Mouse (Mus musculus): ENCODE results near the gene Igf2r. TPM values are rescaled to one million over a fixed set of nuclear protein-coding genes. Genes with fewer than 3 reads are reported as not detected.

The Igf2r gene
- polyA plus RNA-seq, 1 experiment from 2014 or later, result 11.2 TPM

DNA sequence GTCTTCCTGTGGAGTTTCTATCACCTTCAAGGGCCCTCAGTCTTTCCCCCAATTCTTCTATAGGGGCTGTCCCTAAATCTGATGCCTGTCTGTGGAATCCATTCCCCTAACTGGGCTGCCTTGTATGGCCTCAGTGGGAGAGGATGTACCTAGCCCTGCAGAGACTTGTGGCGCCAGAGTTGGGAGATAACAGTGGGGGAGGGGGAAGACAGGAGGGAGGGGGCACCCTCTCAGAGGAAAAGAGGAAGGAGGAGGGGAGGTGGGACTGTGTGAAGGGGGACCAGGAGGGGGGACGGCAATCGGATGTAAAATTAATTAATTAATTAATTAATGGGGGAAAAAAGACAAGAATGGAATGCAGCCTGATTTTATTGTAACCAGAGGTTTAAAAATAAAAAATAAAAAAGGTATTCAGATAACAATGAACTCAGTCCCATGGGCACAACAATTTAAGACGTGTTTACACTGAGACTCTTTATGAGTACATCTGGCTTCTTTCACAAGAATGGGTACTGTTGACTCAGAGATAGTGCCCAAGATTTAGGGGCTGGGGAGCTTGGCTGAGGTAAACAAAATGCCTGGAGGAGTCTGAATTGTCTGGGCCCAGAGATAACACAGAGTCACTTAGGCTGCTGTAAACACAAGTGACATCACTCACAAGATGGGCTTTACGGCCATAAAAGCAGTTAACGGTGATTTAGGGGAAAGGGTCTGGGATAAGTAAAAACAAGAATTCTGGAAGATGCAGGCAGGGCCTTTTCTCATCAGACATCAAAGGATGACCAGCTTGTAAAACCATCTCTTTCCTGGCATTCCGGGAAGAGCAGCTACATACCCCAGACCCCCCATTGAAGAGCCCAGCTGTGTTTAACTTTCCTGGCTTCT is 100.7 kb downstream of the Igf2r start:
- H3K4me1 ChIP-seq, result no peaks in the 10 kb centered on the region
- H3K36me3 ChIP-seq (replicated peaks), result no peaks in the 10 kb centered on the region
- no peak overlapping the region for H3K4me2 ChIP-seq
- H3K9me3 ChIP-seq, result no peaks in the 10 kb centered on the region
- ATAC-seq (replicated peaks), result no peak
- no peak overlapping the region for H3K27ac ChIP-seq
- H3K27me3 ChIP-seq (replicated peaks), result no peaks in the 10 kb centered on the region
- 59% methylated on average over 7 of the region's 7 CpGs for WGBS
- H3K4me3 ChIP-seq, result no peak overlapping the region
- H3K9ac ChIP-seq, result no peak overlapping the region

DNA sequence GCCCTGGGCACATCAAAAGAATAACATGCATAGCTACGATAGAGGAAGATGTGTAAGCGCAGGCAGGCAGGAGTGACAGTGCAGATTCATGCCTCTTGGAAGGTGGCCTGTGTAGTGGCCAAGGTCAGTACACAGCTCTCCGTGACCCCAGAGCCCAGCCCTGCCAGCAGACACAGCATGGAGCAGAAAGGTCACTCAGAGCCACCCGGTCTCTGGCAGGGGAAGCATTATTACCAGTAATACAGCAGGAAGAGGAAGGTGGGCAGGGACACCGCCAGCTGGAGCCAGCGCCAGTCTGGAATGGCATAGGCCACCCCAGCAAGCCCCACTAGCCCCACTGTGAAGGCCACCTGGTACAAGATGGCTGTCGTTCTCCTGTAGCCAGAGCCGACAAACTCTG is 105.3 kb downstream of the Igf2r start:
- no peak overlapping the region for H3K4me3 ChIP-seq
- 77% methylated on average over 8 of the region's 8 CpGs for WGBS
- no peaks in the 10 kb centered on the region for H3K4me1 ChIP-seq
- no peak overlapping the region for H3K27ac ChIP-seq
- no peak overlapping the region for H3K9ac ChIP-seq
- H3K27me3 ChIP-seq (replicated peaks), result no peaks in the 10 kb centered on the region
- ATAC-seq (replicated peaks), result no peak
- H3K9me3 ChIP-seq, result no peaks in the 10 kb centered on the region
- H3K4me2 ChIP-seq, result no peak overlapping the region
- H3K36me3 ChIP-seq (replicated peaks), result no peaks in the 10 kb centered on the region

DNA sequence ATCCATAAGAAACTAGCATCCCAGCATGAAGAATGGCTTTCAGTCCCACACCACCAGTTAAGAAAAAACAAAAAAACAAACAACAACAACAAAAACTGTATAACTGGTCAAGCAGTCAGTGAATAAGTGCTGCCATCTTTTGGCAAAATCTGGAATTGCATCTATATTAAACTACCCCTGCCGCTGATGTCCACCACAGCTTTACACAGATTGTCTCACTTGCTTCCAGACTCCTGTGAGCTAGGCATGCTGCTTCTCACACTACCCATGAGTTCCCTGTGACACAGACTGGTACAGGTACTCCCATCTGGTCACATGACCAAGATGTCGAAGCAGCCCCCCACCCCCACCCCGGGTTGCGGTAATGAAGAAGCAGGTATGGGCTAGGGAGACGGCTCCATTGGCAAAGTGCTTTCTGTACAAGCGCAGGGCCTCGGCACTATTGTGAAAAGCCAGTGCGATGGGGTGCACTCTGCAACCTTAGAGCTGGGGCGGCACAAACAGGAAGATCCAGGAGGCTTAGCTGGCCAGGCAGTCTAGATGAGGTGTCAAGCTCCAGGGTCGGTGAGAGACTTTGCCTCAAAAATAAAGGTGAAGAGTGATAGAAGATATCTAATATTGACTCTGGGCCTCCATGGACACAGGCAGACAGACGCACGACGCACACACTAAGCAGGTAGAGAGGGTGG is 108.7 kb downstream of the Igf2r start:
- Histone ChIP-seq H3K36me3 (replicated peaks) (no peaks in the 10 kb centered on the region), H3K27ac (no peak overlapping the region), H3K4me1 (no peaks in the 10 kb centered on the region), H3K4me3 (no peak overlapping the region), H3K27me3 (replicated peaks) (no peaks in the 10 kb centered on the region), H3K9me3 (no peaks in the 10 kb centered on the region), H3K4me2 (no peak overlapping the region), H3K9ac (no peak overlapping the region)
- 75% methylated on average over 13 of the region's 13 CpGs for WGBS
- ATAC-seq (replicated peaks), result peak; percentile 48

DNA sequence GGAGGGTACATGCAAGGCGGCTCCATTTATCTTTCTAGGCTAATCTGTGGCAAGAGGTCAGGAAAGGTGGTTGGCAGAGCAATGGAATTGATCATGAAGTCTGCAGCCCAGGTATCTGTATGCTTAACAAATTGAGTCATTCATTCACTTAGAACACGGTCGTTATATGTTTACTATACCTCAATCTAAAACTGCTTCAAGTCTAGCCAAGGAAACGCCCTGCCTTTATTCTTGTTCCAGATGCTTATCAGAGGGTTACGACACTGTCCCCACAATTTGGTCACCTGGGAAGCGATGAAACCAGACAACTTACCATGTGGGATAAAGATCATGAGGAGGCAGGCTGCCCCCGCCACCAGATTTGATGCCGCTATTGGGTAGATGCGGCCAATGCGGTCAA is 110.2 kb downstream of the Igf2r start:
- H3K36me3 ChIP-seq (replicated peaks), result no peaks in the 10 kb centered on the region
- H3K4me2 ChIP-seq, result no peak overlapping the region
- no peak overlapping the region for H3K27ac ChIP-seq
- H3K27me3 ChIP-seq (replicated peaks), result no peaks in the 10 kb centered on the region
- H3K9me3 ChIP-seq, result no peaks in the 10 kb centered on the region
- no peak for ATAC-seq (replicated peaks)
- 95% methylated on average over 10 of the region's 10 CpGs for WGBS
- H3K4me1 ChIP-seq, result no peaks in the 10 kb centered on the region
- H3K4me3 ChIP-seq, result no peak overlapping the region
- H3K9ac ChIP-seq, result no peak overlapping the region

DNA sequence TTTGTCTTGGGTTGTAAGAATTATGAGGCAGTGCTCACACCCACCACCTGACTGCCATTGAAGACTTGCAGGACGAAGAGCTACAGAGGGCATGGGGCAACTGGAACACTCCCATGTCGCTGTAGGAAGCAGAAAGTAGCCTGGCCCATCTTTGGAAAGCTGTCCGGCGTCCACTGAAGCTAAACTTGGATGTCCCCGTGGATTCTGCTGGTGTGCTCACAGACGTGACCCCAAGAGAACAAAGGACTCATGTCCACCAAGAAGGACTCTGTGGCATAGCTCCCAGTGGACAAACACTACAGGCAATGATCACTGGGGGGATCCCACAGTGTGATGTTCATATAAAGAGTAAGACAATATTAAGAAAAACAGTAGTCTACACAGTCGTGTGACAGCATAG is 110.7 kb downstream of the Igf2r start:
- Histone ChIP-seq H3K4me3 (no peak overlapping the region), H3K36me3 (replicated peaks) (no peaks in the 10 kb centered on the region), H3K4me1 (no peaks in the 10 kb centered on the region), H3K9me3 (no peaks in the 10 kb centered on the region), H3K9ac (no peak overlapping the region), H3K4me2 (no peak overlapping the region), H3K27me3 (replicated peaks) (no peaks in the 10 kb centered on the region), H3K27ac (no peak overlapping the region)
- 85% methylated on average over 7 of the region's 7 CpGs for WGBS
- no peak for ATAC-seq (replicated peaks)

DNA sequence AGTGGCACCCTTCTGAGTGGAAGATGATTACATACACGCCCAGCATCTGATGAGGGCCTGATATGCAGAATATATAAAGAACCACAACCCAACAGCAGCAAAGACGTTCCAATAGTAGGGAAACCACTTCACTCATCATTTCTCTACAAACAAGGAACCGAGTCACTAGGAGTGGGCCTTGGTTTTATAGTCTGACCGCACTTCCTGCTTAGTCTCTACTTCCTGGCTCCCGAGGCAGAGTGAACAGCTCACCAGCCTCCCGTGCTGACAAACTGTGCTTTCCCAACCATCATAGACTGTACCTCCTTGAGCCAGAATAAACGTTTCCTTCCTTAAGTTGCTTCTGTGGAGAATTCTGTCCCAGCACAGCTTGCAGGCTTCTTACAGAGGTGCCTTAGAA is 113.6 kb downstream of the Igf2r start:
- no peaks in the 10 kb centered on the region for H3K9me3 ChIP-seq
- H3K27me3 ChIP-seq (replicated peaks), result no peaks in the 10 kb centered on the region
- H3K4me2 ChIP-seq, result no peak overlapping the region
- WGBS, result 88% methylated on average over 7 of the region's 7 CpGs
- H3K36me3 ChIP-seq (replicated peaks), result no peaks in the 10 kb centered on the region
- H3K4me1 ChIP-seq, result no peaks in the 10 kb centered on the region
- ATAC-seq (replicated peaks), result no peak
- H3K9ac ChIP-seq, result no peak overlapping the region
- no peak overlapping the region for H3K4me3 ChIP-seq
- H3K27ac ChIP-seq, result no peak overlapping the region

DNA sequence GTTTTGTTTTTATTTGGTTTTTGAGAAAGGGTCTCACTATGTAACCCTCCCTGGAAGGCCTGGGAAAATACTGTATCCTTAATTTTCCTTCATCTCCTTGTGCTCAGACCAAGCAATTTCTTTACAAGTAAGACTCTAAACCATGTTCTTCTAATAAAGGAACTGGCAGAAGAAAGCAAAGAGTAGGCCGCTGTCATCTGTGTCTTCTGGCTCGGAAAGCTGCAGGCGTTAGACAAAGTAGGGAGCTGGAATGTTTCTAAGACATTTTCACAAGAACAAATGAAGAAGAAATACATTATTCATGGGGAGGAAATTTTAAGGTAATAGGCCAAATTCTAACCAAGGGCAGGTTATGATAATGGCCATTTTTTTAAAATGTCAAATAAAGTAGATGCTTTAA is 115.4 kb downstream of the Igf2r start:
- Histone ChIP-seq H3K36me3 (replicated peaks) (no peaks in the 10 kb centered on the region), H3K27ac (no peak overlapping the region), H3K4me2 (no peak overlapping the region), H3K27me3 (replicated peaks) (no peaks in the 10 kb centered on the region), H3K4me3 (no peak overlapping the region), H3K9ac (no peak overlapping the region), H3K9me3 (no peaks in the 10 kb centered on the region), H3K4me1 (no peaks in the 10 kb centered on the region)
- ATAC-seq (replicated peaks), result no peak
- 65% methylated on average over 3 of the region's 3 CpGs for WGBS

DNA sequence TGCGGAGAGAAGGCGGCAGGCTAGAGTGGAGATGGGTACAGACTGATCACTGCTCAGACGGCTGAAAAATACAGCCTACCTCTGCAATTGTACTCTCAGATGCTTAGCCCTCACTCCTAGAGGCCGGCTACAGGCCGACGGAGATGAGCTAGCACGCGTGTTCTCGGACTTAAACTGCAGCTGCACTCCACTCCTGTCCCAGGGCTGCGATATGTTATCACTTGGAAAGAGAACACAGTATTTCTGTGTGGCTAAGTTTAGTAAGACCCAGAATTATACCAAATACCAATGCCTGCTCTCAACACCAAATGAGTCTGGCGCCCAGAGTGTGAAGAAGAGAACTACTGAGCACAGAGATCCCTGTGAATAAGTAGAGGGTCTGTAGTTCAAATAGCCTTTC is 116.9 kb downstream of the Igf2r start:
- no peaks in the 10 kb centered on the region for H3K9me3 ChIP-seq
- WGBS, result 92% methylated on average over 11 of the region's 11 CpGs
- no peak overlapping the region for H3K27ac ChIP-seq
- no peak overlapping the region for H3K4me3 ChIP-seq
- ATAC-seq (replicated peaks), result no peak
- H3K4me1 ChIP-seq, result no peaks in the 10 kb centered on the region
- H3K36me3 ChIP-seq (replicated peaks), result no peaks in the 10 kb centered on the region
- H3K9ac ChIP-seq, result no peak overlapping the region
- no peak overlapping the region for H3K4me2 ChIP-seq
- H3K27me3 ChIP-seq (replicated peaks), result no peaks in the 10 kb centered on the region

DNA sequence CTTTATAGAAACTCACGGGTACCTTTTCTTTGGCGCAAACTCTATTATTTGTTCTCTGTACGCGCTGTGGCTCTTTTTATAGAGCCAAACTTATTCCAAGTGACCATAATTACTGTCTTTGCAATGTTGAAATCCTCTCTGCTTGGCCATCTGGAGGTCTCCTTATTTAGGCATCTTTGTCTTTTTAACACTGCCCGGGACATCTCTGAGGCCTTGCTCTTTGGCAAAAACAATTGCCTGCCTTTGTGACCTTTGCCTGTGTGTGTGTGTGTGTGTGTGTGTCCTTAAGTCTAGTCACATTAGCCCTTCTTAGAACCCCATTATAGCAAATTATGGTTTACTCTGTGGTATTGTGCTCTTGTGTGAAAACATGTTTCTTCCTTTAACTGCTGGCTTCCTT is 124.0 kb downstream of the Igf2r start:
- WGBS, result 77% methylated on average over 5 of the region's 5 CpGs
- ATAC-seq (replicated peaks), result no peak
- Histone ChIP-seq H3K4me1 (no peaks in the 10 kb centered on the region), H3K27ac (no peak overlapping the region), H3K9ac (no peak overlapping the region), H3K36me3 (replicated peaks) (no peaks in the 10 kb centered on the region), H3K4me3 (no peak overlapping the region), H3K4me2 (no peak overlapping the region), H3K9me3 (no peaks in the 10 kb centered on the region), H3K27me3 (replicated peaks) (no peaks in the 10 kb centered on the region)

DNA sequence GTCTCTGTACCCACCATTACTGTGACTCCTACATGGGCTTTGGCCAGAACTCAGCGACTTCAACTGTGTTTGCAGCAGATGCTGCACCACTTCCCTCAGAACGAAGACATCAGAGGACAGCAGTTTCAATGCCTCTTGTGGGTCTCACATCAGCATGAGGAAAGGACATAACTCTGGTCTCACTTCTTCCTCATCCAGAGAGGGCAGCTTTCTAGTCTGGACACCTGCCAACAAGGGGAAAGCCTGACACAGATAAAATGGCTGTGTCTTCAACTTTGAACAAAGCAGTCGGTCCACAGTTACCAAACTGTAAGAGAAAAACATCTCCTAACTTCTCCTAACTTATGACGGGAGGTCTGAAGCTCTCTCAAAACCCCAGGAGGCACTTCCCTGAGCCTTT is 128.4 kb downstream of the Igf2r start:
- H3K36me3 ChIP-seq (replicated peaks), result no peaks in the 10 kb centered on the region
- no peak overlapping the region for H3K4me2 ChIP-seq
- WGBS, result 80% methylated on average over 4 of the region's 4 CpGs
- H3K4me1 ChIP-seq, result no peaks in the 10 kb centered on the region
- H3K9me3 ChIP-seq, result no peaks in the 10 kb centered on the region
- no peak overlapping the region for H3K9ac ChIP-seq
- no peak overlapping the region for H3K27ac ChIP-seq
- no peaks in the 10 kb centered on the region for H3K27me3 ChIP-seq (replicated peaks)
- ATAC-seq (replicated peaks), result no peak
- H3K4me3 ChIP-seq, result no peak overlapping the region

DNA sequence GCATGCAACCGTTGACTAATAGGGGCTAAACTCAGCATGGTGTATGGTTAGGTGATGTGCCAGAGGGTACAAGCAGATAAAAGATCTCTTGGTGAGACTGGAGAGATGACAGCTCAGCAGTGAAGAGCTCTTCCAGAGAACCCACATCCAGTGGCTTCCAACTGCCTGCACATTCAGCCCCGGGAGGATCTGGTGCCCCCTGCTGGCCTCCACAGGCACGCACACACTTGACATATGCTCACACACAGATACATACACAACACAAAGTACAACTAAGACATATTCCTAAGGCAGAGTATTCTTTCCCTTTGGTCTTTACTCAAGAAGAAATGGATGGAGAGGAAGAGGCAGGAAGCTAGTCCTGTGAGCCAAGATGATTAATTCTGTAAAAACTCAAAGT is 129.9 kb downstream of the Igf2r start:
- Histone ChIP-seq H3K4me1 (no peaks in the 10 kb centered on the region), H3K36me3 (replicated peaks) (no peaks in the 10 kb centered on the region), H3K9ac (no peak overlapping the region), H3K9me3 (no peaks in the 10 kb centered on the region), H3K4me2 (no peak overlapping the region), H3K27me3 (replicated peaks) (no peaks in the 10 kb centered on the region), H3K4me3 (no peak overlapping the region), H3K27ac (no peak overlapping the region)
- 87% methylated on average over 3 of the region's 3 CpGs for WGBS
- no peak for ATAC-seq (replicated peaks)

DNA sequence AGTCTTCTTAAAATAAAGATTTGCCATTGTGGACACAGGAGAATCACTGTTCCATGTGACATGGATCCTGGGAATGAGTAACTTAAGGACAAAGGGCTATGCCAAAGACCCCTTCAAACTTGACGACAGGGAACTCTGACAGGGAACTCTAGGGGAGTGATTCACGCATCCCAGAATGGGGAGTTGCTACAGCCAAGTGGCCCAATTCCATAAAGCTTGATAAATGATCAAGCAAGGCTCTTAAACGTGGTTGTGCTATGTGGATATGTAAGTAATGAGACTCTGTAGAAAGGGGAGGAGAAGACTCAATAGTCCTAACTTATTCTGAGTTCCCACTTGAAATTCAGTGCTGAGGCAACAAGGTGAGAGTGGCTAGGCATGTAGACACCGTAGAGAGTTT is 134.7 kb downstream of the Igf2r start:
- 78% methylated on average over 4 of the region's 4 CpGs for WGBS

More for the DNA sequence above, 134.7 kb downstream of the Igf2r start:
- Histone ChIP-seq H3K9ac (no peak overlapping the region), H3K4me3 (no peak overlapping the region), H3K4me2 (no peak overlapping the region), H3K9me3 (no peaks in the 10 kb centered on the region), H3K27ac (no peak overlapping the region), H3K4me1 (no peaks in the 10 kb centered on the region), H3K36me3 (replicated peaks) (no peaks in the 10 kb centered on the region), H3K27me3 (replicated peaks) (no peaks in the 10 kb centered on the region)
- no peak for ATAC-seq (replicated peaks)
